Mouse (Mus musculus) heart, adult 2 months (tissue): ENCODE data around the gene Wdcp.

ENCODE experiments used
- CTCF ChIP-seq: fragments of 200-600 bp; IDR thresholded peaks from 2 replicates; pipeline ENCODE4 v1.8.1; 2022; ENCODE audit warnings: antibody characterized with exemption, mild to moderate bottlenecking, moderate library complexity
- EP300 ChIP-seq: fragments of 200-500 bp; IDR thresholded peaks from 2 replicates; pipeline ENCODE4 v1.6.1; 2011; ENCODE audit warnings: low read depth, low read length, control low read depth; ENCODE audit not compliant: insufficient read depth

GRCm38 (mm10) chr12:4868924-4869323 lies 25.8 kb downstream of the Wdcp start:
- no peak for TF ChIP-seq CTCF
- no peak for TF ChIP-seq EP300
